Mouse (Mus musculus) limb, embryonic 15.5 days (tissue): Measurements from ENCODE around the gene 1700028J19Rik. TPM values are rescaled to one million over a fixed set of nuclear protein-coding genes. Genes with fewer than 3 reads are reported as not detected.
"Not testable (repeated sequence)": the region's sequence is repeated elsewhere in the genome, so short reads cannot be mapped to it uniquely, and the experiment has no call there.

Experiments
- ATAC-seq: fragments of 200-750 bp; cut with Nextera tagmentation; 2 replicates; pipeline ENCODE4 v1.8.0; 2017; ENCODE audit warnings: low read depth, moderate TSS enrichment; ENCODE audit not compliant: insufficient number of reproducible peaks, low FRiP score, low TSS enrichment
- H3K27ac ChIP-seq: fragments of 300-500 bp; sonication (generic); 2 replicates; pipeline ENCODE4 v1.5.1; 2015; ENCODE audit warnings: moderate library complexity, mild to moderate bottlenecking, inconsistent platforms
- H3K27me3 ChIP-seq: fragments of 300-500 bp; sonication (generic); 2 replicates; pipeline ENCODE4 v1.6.1; 2015; ENCODE audit warnings: inconsistent platforms
- H3K36me3 ChIP-seq: fragments of 300-500 bp; sonication (generic); 2 replicates; pipeline ENCODE4 v1.6.1; 2015; ENCODE audit warnings: inconsistent platforms
- H3K4me1 ChIP-seq: fragments of 300-500 bp; sonication (generic); 2 replicates; pipeline ENCODE4 v1.6.1; 2015; ENCODE audit warnings: inconsistent platforms
- H3K4me2 ChIP-seq: fragments of 300-500 bp; sonication (generic); 2 replicates; pipeline ENCODE4 v1.6.1; 2015; ENCODE audit warnings: mild to moderate bottlenecking, inconsistent platforms
- H3K4me3 ChIP-seq: fragments of 300-500 bp; sonication (generic); 2 replicates; pipeline ENCODE4 v1.5.1; 2015; ENCODE audit warnings: mild to moderate bottlenecking, inconsistent platforms
- H3K9ac ChIP-seq: fragments of 300-500 bp; sonication (generic); 2 replicates; pipeline ENCODE4 v1.6.1; 2015; ENCODE audit warnings: inconsistent platforms
- H3K9me3 ChIP-seq: fragments of 300-500 bp; sonication (generic); 2 replicates; pipeline ENCODE4 v1.6.1; 2016; ENCODE audit warnings: inconsistent platforms
- WGBS: fragments of 180-500 bp; shearing (Covaris S2); methylation state at CpG from one replicate; pipeline ENCODE4 v1.1.7; 2015; 5-methylcytosine and 5-hydroxymethylcytosine counted together
- polyA plus RNA-seq: library from polyadenylated mRNA; unstranded; fragments of >200 nt; fragmentation: Nextera tagmentation; extraction: Ambion mirVana; gene quantifications from 2 replicates; pipeline ENCODE4 v1.2.1, GENCODE M21; 2015

The 1700028J19Rik gene
- polyA plus RNA-seq, 1 experiment from 2014 or later = 0.51 TPM

DNA sequence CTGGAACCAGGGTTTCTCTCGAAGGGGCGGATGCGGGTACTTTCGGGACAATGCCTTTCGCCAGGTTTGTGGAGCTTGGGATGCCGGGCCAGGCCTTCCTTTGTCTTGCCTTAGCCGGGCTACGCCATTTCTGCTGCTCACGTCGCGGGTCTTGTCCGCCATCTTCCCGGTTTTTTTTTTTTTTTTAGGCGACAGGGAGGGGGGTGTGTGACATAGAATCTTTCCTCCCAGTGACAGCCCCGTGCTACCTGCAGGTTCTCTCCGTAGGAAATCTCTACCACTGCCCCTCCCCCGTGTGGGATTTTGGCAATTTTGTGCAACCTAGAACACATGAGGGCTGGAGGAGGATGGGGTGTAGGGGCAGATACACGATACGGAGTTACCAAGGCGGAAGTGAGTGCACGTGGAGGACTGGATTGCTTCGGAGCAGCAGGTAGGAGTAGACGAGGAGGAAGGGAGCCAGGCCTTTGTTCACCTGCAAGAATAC lies 532 bp upstream of the 1700028J19Rik start:
- WGBS = 0% methylated on average over 23 of the region's 23 CpGs
- no peaks in the 10 kb centered on the region for H3K9me3 ChIP-seq
- H3K9ac ChIP-seq = peak overlapping the region; percentile 92
- peak overlapping the region; percentile 67 for H3K4me2 ChIP-seq
- peak overlapping the region; percentile 99 for H3K27ac ChIP-seq
- ATAC-seq = 0 out of 2 replicates have a peak, but pooled peaks have one; percentile 0
- H3K4me1 ChIP-seq = peaks cover 16% of the 10 kb centered on the region
- peaks cover 35% of the 10 kb centered on the region for H3K36me3 ChIP-seq
- H3K27me3 ChIP-seq = no peaks in the 10 kb centered on the region
- peak overlapping the region; percentile 74 for H3K4me3 ChIP-seq

DNA sequence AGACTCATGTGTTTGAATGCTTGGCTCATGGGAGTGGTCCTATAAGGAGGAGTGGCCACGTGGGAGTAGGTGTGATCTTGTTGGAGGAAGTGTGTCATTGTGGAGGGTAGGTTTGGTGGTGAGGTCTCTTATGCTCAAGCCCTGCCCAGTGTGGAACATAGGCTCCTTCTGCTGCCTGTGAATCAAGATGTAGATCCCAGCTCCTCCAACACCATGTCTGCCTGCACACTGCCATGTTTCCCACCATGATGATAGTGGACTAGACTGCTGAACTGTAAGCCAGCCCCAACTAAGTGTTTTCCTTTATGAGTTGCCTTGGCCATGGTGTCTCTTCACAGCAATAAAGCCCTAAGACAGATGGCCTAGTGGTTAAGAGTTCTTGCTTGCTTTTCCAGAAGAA lies 2.4 kb downstream of the 1700028J19Rik start:
- H3K9ac ChIP-seq = no peak overlapping the region
- H3K4me3 ChIP-seq = no peak overlapping the region
- 48% methylated on average over 1 of the region's 1 CpGs for WGBS
- no peak overlapping the region for H3K4me2 ChIP-seq
- H3K36me3 ChIP-seq = peaks cover 10% of the 10 kb centered on the region
- ATAC-seq = no peak
- H3K27me3 ChIP-seq = no peaks in the 10 kb centered on the region
- H3K27ac ChIP-seq = no peak overlapping the region
- H3K4me1 ChIP-seq = peaks cover 12% of the 10 kb centered on the region
- no peaks in the 10 kb centered on the region for H3K9me3 ChIP-seq

DNA sequence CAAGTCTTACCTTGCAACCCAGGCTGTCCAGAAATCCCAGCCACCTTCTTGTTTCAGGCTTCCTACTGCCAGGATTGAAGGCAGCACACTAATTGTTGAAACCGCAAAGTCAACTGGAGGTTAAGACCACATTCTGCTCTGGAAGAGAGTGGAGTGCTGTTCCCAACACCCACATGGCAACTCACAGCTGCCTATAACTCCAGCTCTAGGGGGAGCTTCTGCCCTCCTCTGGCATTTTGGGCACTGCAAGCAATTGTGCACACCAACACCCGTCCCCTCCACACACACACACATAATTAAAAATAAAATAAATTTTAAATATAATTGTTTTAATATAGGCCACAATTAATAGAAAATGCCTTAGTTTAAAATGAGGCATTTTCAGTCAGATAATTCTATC lies 5.3 kb downstream of the 1700028J19Rik start:
- Histone ChIP-seq H3K9me3 (no peaks in the 10 kb centered on the region), H3K4me3 (no peak overlapping the region), H3K36me3 (no peaks in the 10 kb centered on the region), H3K27me3 (no peaks in the 10 kb centered on the region), H3K27ac (no peak overlapping the region), H3K4me2 (no peak overlapping the region), H3K4me1 (0 out of 2 replicates have a peak, but pooled peaks cover 4% of the 10 kb centered on the region), H3K9ac (no peak overlapping the region)
- no peak for ATAC-seq
- 52% methylated on average over 2 of the region's 2 CpGs for WGBS

DNA sequence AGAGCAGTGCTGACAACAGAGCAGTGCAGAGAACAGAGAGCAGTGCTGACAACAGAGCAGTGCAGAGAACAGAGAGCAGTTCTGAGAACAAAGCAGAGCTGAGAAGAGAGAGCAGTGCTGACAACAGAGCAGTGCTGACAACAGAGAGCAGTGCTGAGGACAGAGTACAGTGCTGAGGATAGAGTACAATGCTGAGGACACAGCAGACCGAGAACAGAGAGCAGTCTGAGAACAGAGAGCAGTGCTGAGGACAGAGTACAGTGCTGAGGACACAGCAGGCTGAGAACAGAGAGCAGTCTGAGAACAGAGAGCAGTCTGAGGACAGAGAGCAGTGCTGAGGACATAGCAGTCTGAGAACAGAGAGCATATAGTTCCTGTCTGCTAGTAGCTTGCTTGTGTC lies 5.8 kb downstream of the 1700028J19Rik start:
- 0 out of 2 replicates have a peak, but pooled peaks cover 4% of the 10 kb centered on the region for H3K4me1 ChIP-seq
- no peaks in the 10 kb centered on the region for H3K9me3 ChIP-seq
- H3K36me3 ChIP-seq = no peaks in the 10 kb centered on the region
- 43% methylated on average over 1 of the region's 1 CpGs for WGBS
- H3K27me3 ChIP-seq = no peaks in the 10 kb centered on the region
- no peak overlapping the region for H3K27ac ChIP-seq
- H3K9ac ChIP-seq = no peak overlapping the region
- H3K4me3 ChIP-seq = no peak overlapping the region
- H3K4me2 ChIP-seq = no peak overlapping the region
- ATAC-seq = no peak

DNA sequence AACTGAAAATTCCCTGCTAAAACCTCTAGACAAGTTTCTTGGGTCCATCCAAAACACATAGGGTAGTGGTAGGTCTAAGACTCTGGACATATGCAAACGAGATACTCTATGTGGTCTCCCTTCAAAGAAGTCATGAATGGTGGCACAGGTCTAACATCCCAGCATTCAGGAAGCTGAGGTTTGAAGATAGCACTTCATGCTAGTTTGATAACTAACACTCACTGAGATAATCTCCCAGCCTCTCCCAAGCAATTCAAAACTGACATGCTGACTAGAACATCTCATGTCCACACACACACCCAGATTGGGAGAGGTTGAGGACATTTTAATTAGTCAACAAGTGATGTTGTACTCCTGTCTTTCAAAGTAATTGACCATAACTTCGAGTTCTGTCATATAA lies 6.6 kb downstream of the 1700028J19Rik start:
- Histone ChIP-seq H3K4me3 (no peak overlapping the region), H3K4me1 (no peaks in the 10 kb centered on the region), H3K27me3 (no peaks in the 10 kb centered on the region), H3K9me3 (no peaks in the 10 kb centered on the region), H3K36me3 (no peaks in the 10 kb centered on the region), H3K9ac (no peak overlapping the region), H3K4me2 (no peak overlapping the region), H3K27ac (no peak overlapping the region)
- ATAC-seq = no peak
- 53% methylated on average over 2 of the region's 2 CpGs for WGBS

DNA sequence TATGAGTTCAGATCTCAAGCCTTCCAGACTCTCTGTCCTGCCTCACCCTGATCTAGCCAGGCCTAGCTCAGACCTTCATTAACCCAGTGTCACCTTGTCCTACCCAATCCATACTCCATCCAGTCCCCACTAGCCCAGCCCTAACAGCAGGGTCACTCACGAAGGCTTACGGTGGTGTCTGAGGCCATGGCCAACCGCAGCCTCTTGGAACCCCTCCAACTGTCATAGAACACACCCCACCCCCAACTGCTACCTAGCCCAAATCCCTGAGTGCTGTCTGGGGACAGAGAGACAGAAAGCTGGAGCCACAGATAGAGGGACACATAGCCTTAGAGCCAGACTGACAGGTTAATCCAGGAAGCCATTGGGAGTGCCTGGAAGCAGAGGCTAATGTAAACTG lies 10.6 kb downstream of the 1700028J19Rik start, which contains the start of gene Gm36864:
Gm36864 (plus strand) TSS at position 269 of the 400 bp plus-strand sequence.
- Histone ChIP-seq H3K9me3 (no peaks in the 10 kb centered on the region), H3K4me1 (no peaks in the 10 kb centered on the region), H3K4me3 (no peak within 1 kb of the TSS), H3K4me2 (no peak within 1 kb of the TSS), H3K27ac (no peak within 1 kb of the TSS), H3K36me3 (no peaks in the 10 kb centered on the region), H3K9ac (no peak within 1 kb of the TSS), H3K27me3 (no peaks in the 10 kb centered on the region)
- no peak for ATAC-seq
- WGBS = 73% methylated on average over 3 of the region's 3 CpGs

DNA sequence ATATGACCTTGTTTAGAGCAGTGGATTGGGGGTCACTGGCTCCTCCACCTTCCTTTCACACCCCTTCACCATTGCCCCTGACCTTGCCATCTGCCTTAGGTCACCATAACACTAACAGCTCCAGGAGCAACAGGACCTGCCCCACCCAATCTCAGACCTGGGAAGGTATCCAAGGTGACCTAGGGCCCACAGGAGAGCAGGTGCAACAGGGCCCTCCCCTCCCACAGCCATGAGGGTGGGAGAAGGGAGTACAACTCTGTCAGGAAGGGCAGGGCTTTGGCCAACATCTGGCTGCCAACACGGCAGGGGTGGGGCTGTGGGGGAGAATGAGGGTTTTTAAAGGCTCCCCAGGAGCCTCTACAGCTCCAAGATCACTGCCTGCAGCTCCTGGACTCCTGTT lies 21.4 kb downstream of the 1700028J19Rik start, which contains the start of gene Klk1:
Klk1 (plus strand) TSS at position 285 of the 400 bp plus-strand sequence.
- ATAC-seq = no peak
- no peaks in the 10 kb centered on the region for H3K27me3 ChIP-seq
- H3K36me3 ChIP-seq = no peaks in the 10 kb centered on the region
- no peak within 1 kb of the TSS for H3K27ac ChIP-seq
- no peaks in the 10 kb centered on the region for H3K9me3 ChIP-seq
- H3K4me1 ChIP-seq = no peaks in the 10 kb centered on the region
- H3K4me3 ChIP-seq = no peak within 1 kb of the TSS
- WGBS = 35% methylated on average over 1 of the region's 1 CpGs
- H3K4me2 ChIP-seq = no peak within 1 kb of the TSS
- H3K9ac ChIP-seq = no peak within 1 kb of the TSS

DNA sequence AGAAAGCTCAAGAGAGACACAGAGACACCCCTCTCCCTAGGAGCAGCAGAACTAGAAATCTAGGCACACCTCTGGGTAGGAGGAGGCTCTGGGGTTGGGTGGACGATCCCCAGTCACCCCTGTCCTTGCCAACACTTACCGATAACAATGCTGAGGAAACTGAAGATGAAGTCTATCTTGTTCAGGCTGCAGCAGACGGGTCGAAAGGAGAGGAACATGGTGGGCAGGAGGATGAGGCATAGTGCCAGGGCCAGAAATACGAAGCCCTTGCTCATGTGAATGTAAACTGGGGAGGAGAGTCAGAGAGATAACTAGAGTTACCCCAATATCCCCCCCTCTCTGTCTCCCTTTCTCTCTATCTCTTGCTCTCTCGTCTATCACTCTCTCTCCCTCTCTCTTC lies 24.2 kb downstream of the 1700028J19Rik start:
- not testable (repeated sequence) for H3K27ac ChIP-seq, H3K9ac ChIP-seq, H3K36me3 ChIP-seq, H3K4me1 ChIP-seq, H3K9me3 ChIP-seq, H3K4me3 ChIP-seq, ATAC-seq, H3K27me3 ChIP-seq, H3K4me2 ChIP-seq
- 76% methylated on average over 6 of the region's 6 CpGs for WGBS

DNA sequence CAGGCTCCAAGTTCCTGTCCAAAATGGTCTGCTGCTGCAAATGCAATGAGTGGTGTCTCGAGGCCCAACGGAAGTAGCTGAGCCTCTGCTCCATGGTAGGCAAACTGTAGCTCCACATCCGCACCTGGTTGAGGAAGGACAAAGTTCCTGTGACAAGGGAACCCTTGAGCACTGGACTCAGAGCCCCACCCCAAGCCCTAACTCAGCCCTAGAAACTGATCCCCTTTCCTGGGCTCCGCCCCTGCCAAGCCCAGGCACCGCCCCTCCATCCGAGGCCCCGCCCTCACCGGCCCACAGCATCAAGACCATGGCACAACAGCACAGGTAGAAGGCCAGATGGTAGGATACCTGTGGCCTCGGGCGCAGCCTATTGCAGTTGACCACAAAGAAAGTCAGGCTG lies 24.9 kb downstream of the 1700028J19Rik start:
- not testable (repeated sequence) for H3K36me3 ChIP-seq, H3K4me1 ChIP-seq, H3K4me2 ChIP-seq, H3K9ac ChIP-seq, H3K4me3 ChIP-seq, H3K27ac ChIP-seq, ATAC-seq, H3K27me3 ChIP-seq, H3K9me3 ChIP-seq
- WGBS = 73% methylated on average over 9 of the region's 10 CpGs

DNA sequence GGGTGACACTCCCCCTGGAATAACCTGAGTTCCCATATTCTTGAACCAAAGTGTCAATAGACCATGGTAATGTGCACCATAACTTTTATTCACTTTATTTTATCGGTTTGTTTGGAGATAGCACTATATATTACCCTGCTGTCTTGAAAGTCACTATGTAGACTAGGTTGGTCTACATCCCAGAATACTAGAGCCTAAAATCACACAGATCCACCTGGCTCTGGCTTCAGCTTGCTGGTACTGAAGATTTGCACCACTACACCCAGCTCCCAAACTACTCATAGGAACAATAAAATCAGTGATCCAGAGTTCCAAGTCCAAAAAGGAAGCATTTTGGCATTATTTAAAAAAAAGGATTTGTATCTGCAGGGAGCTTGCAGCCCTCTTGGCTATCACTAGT lies 30.9 kb downstream of the 1700028J19Rik start, which contains the start of gene Klk1b5:
Klk1b5 (plus strand) TSS at position 301 of the 400 bp plus-strand sequence.
- H3K4me2 ChIP-seq = no peak within 1 kb of the TSS
- H3K27me3 ChIP-seq = 0 out of 2 replicates have a peak, but pooled peaks cover 2% of the 10 kb centered on the region
- no peak within 1 kb of the TSS for H3K9ac ChIP-seq
- no peaks in the 10 kb centered on the region for H3K9me3 ChIP-seq
- H3K4me1 ChIP-seq = no peaks in the 10 kb centered on the region
- no peak within 1 kb of the TSS for H3K4me3 ChIP-seq
- ATAC-seq = no peak
- 72% methylated on average over 1 of the region's 1 CpGs for WGBS
- H3K36me3 ChIP-seq = no peaks in the 10 kb centered on the region
- H3K27ac ChIP-seq = no peak within 1 kb of the TSS

DNA sequence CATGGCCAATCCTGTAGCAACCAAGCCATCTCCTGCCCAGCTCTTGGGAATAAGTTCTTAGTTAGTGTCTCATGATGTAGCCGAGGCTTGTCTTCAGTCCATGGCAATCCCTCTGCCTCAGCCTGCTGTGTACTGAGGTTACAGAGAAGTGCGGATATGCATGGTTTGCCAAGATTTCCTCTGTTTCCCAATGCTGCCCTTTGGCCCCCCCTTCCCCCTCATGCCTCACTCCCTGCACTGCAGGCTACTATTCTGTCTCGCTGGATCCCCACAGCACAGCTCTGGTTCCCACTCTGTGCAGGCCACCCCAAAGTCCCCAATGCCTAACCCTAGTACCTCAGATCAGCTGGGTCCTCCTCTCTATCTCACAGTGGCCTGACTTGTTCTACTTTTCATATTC lies 38.2 kb downstream of the 1700028J19Rik start:
- H3K27ac ChIP-seq = no peak overlapping the region
- H3K4me1 ChIP-seq = no peaks in the 10 kb centered on the region
- no peak overlapping the region for H3K9ac ChIP-seq
- no peaks in the 10 kb centered on the region for H3K27me3 ChIP-seq
- no peaks in the 10 kb centered on the region for H3K9me3 ChIP-seq
- H3K4me2 ChIP-seq = no peak overlapping the region
- no peak overlapping the region for H3K4me3 ChIP-seq
- 83% methylated on average over 3 of the region's 3 CpGs for WGBS
- no peak for ATAC-seq
- H3K36me3 ChIP-seq = no peaks in the 10 kb centered on the region

DNA sequence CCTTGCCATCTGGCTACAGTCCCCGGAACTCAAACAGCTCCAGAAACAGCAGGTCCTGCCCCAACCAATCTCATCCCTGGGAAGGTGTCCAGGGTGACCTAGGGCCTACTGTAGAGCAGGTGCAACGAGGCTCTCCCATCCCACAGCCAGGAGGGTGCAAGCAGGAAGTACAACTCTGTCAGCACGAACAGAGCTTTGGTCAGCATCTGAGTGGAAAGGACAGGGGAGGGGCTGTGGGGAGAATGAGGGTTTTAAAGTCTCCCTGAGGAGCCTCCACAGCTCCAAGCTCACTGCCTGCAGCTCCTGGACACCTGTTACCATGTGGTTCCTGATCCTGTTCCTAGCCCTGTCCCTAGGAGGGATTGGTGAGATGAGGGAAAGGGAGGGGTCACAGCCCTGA lies 39.4 kb downstream of the 1700028J19Rik start, which contains the start of gene Klk1b4:
Klk1b4 (plus strand) TSS at position 301 of the 400 bp plus-strand sequence.
- not testable (repeated sequence) for H3K9ac ChIP-seq, H3K9me3 ChIP-seq, H3K4me2 ChIP-seq, H3K27me3 ChIP-seq, H3K36me3 ChIP-seq, H3K4me3 ChIP-seq, H3K4me1 ChIP-seq, ATAC-seq, H3K27ac ChIP-seq
- 47% methylated on average over 3 of the region's 3 CpGs for WGBS

DNA sequence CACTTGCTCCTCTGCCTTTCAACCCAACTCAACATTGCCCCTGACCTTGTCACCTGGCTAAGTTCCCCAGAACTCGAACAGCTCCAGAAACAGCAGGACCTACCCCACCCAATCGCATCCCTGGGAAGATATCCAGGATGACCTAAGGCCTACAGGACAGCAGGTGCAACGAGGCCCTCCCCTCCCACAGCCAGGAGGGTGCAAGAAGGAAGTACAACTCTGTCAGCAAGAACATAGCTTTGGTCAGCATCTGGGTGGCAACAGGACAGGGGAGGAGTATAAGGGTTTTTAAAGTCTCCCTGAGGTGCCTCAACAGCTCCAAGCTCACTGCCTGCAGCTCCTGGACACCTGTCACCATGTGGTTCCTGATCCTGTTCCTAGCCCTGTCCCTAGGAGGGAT lies 48.6 kb downstream of the 1700028J19Rik start, which contains the start of gene Klk1b3:
Klk1b3 (plus strand) TSS at position 301 of the 400 bp plus-strand sequence.
- no peaks in the 10 kb centered on the region for H3K9me3 ChIP-seq
- H3K27ac ChIP-seq = no peak within 1 kb of the TSS
- H3K4me3 ChIP-seq = no peak within 1 kb of the TSS
- H3K9ac ChIP-seq = no peak within 1 kb of the TSS
- 53% methylated on average over 3 of the region's 3 CpGs for WGBS
- no peak for ATAC-seq
- H3K4me1 ChIP-seq = no peaks in the 10 kb centered on the region
- H3K36me3 ChIP-seq = no peaks in the 10 kb centered on the region
- no peaks in the 10 kb centered on the region for H3K27me3 ChIP-seq
- H3K4me2 ChIP-seq = no peak within 1 kb of the TSS
